Mouse (Mus musculus): ENCODE data around the gene Adrb1.

DNA sequence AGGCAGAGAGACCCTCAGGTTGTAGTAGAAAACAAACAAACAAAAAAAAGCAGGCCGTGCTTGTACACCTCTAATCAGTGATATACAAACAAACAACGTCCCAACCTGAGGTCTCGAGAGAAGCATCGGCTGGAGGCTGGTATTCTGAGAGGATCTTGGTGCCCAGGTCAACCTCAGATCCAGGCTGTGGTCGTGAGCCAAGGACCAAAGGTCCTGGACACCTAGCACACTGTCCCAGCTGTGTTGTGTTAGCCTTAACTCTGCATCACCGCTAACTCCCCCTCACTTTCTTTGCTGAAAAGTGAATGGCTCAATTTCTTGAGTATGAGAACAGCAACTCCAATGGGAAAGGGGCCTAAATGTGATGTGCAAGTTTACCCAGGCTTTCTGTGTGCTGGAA is 32.5 kb upstream of the Adrb1 start:
- TF ChIP-seq POLR2A (IDR thresholded peaks at IDR 0.05; ENCODE audit: borderline replicate concordance, extremely low read depth, low read depth, low read length) = no peak
- no peak for TF ChIP-seq CTCF (IDR thresholded peaks at IDR 0.05; ENCODE audit: insufficient read depth, low read length)

Measured in lung, adult 2 months (tissue).